Mouse (Mus musculus): Measurements from ENCODE around the gene Plxnb2.

Plxnb2 gene

DNA sequence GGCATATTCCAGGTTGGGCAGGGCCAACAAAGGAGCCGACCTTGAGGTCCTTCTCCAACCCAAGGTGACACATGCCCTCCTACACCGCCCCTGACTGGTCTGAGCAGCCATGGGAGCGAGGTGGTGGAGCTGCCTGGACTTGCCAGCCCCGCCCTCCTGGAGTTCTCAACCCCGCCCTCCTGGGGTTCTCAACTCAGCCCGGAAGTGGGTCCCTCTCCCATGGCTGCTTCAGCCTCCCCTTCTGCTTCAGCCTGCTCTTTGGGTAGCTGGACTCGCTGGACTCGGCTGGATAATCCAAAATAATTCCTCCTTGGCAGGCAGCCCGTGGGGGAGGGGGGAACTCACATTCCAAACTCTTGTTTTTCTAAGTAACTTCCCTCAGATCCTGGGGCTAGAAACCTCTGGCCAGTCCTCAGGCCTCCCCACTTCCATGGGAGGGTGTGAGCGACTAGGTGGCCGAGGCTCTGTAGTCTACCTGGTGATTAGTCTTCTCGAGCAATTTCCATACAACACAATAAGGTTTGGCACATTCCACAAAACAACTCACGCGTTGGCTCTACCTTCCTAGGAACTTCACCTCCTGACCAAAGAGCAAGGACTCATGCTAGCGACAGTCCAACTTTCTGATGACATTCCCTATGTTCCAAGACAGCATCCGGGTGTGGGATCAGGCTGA lies 1.5 kb downstream of the Plxnb2 start:
- peak; percentile 24 for DNase-seq (ENCODE audit: low read depth)

DNA sequence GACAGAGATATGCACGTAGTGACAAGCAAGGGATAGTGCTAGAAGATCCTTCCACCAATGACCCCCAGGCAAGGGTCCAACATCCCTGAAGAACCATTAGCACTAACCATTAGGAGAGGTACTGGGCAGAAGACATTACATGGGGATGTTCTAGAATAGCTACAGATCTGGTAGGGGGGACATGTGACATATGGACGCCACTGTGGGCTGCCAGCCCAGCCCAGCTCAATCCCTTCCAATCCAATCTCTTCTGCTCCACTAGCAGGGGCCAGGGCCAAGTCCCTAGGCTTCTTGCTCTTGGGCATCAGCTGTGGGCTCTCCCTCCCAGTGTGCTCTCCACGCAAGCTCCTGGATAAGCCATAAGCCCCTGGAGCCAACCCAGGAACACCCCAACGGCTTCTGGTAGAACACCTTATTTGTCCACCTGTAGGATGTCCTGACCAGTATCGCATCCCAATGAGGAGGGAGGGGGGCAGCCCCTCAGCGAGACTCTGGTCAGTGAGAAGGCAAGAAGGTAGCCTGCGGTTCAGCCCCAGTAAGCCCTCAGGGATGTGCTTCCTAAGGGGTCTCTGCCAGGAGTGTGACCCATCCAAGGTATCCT lies 2.2 kb downstream of the Plxnb2 start:
- DNase-seq (ENCODE audit: low read depth) = no peak

GRCm38 (mm10) chr15:89177576-89178259 lies 2.9 kb downstream of the Plxnb2 start:
- DNase-seq (ENCODE audit: low read depth) = no peak

GRCm38 (mm10) chr15:89177121-89177520 lies 3.5 kb downstream of the Plxnb2 start:
- DNase-seq (ENCODE audit: low read depth) = no peak

DNA sequence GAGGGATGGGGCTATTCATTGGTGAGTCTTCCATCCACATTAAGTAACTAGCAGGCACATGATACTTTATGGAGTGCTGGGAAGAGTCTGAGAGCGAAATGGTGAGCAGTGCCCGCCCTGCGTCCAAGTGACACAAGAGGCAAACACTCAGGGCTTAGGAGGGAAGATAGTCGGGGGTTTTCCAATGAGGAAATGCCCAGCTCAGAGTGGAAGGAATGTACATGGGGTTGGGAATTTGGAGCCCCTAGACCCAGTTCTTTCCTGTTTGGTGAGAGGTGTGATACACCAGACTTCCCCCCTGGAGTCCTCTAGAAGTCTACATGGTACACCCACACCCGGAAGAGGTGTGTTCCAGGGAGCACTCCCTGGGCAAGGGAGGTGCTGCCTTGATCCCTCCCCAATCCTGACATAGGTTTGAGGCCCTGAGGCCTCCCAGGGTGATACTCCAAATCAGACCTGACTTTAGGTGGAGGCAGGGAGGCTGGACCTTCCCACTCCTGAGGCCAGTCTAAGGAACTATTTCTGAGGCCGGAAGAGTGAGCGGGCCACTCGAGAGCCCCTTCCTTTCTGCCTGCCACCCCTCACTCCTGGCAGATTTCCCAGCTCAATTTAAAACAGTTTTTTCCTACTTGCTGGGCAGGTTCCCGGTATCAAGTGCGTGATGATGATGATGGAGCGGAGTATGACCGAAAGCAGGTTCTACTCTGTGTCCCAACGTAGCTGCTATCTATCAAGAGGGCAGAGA lies 5.0 kb downstream of the Plxnb2 start:
- no peak for DNase-seq (ENCODE audit: low read depth)

DNA sequence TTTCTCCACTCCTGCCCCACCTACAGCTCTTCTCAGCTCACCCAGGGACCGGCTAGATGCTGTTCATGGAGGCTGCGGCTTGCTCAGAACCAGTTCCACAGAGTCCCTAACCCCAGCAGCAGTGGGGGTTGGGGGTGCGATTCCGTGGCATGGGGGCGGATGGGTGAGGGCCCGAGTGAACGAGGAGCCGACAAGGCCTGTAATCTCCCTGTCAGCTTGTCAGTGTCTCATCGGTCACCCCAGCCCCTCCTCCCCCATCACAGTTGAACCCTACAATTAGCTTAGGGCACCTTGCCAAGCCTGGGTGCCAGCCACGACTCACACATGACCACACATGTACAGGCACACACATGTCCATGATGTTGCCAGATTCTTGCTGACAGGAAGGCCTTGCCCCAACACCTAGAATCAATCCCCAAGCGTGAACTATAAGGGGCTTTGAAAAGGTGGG lies 5.7 kb downstream of the Plxnb2 start:
- no peak for DNase-seq (ENCODE audit: low read depth)

DNA sequence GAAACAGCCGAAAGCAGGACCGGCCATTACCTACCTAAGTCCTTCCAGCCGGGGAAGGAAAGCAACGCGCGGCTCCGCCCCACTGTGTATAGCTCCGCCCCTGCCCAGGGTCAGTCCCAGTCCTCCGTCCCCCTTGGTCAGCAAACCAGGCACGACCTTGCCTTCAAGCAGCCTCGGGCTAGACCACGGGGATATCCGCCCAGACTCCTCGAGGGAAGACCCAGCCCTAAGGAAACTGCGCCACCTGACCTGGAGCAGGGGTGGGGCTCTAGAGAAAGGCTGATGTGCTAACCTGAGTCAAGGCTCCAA lies 6.7 kb downstream of the Plxnb2 start:
- DNase-seq (ENCODE audit: low read depth) = no peak

DNA sequence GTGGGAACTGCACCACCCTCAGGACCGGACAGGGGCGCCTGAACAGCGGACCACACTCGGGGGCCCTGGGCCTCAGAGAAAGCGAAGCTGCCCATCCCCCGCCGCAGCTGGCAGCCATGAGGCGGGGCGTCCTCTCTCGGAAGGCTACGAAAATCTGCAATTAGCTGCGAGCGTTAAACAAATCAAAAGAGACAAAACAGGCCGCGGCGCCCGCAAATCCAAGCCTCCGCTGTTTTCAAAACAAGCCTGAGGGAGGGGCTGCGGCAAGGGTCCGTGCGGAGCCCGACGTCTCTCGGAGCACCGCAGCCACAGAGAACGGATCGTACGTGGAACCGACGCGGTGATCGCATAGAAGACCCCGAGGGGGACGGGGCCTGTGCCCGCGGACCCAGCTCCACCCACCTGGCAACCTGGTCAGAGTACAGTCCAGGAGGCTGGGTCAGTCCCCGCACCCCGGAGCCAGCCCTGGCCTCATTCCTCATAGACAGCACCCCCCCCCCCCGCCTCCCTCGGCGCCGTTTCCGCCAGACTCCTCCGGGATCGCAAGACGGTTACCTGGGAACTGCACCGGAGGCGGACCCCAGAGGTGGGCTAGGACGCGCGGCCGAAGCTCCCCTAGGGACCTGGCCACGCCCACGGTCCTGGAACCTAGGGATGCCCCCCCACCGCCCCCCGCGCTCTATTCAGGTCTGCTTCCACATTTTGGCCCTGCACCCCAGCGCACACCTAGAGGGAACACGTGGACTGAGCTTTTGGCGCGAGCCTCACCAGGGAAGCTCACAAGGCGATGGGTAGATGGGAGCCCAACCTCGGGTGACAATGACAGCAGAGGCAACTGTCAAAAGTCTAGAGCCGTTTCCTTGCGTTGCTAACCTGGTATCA lies 7.3 kb downstream of the Plxnb2 start:
- DNase-seq (ENCODE audit: low read depth) = peak; percentile 46

- DNase-seq (ENCODE audit: low read depth) = no peak
These were observed 8.2 kb downstream of the Plxnb2 start for GRCm38 (mm10) chr15:89172276-89172935.

DNA sequence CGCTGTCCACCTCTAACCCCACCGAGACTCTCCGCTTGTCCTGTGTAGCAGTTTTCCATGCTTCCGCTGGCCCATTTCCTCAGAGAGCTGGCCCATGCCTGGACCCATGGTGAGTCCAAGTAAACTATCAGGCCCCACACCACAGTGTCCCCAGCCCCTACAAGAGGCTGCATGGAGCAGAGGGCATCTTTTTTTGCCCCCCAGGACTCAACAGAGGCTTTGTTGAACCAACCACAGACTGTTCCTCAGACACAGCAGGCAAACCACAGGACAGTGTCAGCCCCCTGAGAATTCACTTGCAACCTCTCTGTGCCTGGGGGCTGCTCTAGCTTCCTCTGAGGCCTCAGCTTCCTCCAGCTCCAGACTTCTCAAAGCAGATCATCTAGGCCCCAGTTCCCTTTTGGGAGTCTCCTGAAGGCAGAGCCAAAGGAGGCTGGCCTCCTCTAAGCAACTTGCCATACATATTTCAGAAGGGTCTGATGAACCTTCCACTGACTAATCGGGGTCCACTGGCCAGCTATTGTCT lies 9.0 kb downstream of the Plxnb2 start:
- no peak for DNase-seq (ENCODE audit: low read depth)

DNA sequence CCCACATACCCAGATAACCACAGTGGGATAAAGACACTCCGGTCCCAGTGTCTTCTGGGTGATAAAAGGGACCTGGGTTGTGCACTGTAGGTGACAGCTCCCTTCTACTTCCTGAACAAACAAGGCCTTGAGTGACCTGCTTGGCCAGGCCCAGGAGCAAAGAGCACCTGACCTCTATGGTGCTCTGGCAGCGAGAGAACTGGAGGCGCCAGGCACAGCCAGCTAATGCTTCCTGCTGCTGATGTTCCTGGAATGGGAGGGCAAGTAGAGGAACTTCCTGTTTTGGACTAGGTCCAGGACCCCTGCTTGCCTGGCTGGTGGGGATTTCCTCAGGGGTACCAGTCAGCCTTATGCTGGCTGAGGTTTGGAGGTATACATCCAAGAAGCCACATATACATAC lies 10.5 kb downstream of the Plxnb2 start:
- no peak for DNase-seq (ENCODE audit: low read depth)

- no peak for DNase-seq (ENCODE audit: low read depth)
These were observed 11.2 kb downstream of the Plxnb2 start for GRCm38 (mm10) chr15:89169431-89169830.

DNA sequence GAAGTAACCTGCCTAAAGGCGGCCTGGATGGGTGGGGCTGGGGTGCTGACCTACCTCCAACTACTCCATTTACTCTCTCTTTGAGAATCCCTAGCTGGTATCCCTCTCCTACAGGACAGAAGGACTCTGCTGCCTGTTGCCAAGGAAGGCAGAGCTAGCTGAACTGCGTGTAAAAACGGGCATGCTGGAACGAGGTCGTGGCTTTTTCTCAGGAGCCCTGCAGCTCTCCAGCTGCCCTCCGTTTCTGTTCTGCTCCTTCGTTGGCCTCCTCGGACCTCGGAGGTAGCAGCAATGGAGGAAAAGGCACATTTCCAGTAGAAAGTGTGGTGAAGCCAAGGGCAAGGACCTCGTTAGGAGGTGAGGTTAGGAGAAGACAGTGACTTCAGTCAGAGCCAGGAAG lies 11.7 kb downstream of the Plxnb2 start:
- no peak for DNase-seq (ENCODE audit: low read depth)

DNA sequence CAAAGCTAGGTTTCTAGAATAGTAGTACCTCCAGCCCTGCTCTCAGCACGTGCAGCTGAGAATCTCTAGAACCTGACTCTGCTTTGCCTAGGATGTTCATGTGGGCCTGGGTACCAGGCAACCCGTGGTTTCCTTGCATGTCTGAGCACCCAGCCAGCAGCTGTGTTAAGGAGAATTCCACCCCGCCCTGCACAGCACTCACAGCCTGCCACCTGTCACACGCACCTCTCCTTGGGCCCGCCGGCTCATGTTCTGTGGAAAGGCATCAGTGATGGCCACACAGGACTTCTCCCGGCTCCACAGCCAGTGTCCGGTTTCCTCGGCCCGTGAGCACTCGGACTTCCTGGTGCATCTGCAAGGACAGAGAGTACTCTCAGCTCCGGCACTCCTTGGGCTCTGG lies 15.1 kb downstream of the Plxnb2 start:
- no peak for DNase-seq (ENCODE audit: low read depth)

DNA sequence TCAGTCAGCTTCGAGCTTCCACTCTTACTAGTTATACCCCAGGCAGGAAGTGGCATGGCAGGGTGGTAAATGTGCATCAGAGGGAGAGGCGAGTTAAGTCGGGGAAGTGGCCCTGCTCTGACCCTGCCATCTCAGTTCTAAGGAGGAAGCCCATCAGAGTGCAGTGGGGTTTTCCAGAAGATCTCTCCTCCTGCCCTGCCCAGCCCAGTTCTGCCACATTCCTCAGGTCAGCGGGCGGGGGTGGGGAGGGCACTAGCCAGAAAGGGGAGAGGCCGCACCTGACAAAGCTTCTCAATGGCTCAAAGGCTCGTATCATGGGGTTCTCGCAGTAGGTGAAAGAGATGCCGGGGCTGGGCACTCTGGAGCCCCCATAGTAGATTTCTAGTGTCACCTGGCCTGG lies 19.2 kb downstream of the Plxnb2 start:
- no peak for DNase-seq (ENCODE audit: low read depth)

GRCm38 (mm10) chr15:89158516-89158915 lies 22.1 kb downstream of the Plxnb2 start:
- DNase-seq (ENCODE audit: low read depth) = no peak

DNA sequence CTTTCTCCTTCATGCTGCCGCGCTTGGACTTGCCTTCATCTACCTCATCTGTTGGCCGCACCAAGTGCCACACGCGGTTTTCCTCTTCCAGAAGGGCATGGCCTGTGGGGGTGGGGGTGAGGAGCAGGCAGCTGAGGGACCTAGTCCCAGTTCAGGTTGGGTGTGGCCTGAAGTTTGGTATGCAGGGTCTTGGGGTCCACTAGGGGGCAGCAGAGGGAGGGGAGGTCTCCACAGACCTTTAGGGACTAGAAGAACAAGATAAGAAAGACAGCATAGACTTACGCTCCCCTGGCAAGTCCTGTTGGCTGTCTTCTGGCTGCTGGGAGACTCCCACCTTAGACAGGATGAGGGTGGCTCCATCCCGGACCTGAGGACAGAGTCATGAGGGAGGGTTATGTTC lies 22.6 kb downstream of the Plxnb2 start:
- DNase-seq (ENCODE audit: low read depth) = peak; percentile 87

DNA sequence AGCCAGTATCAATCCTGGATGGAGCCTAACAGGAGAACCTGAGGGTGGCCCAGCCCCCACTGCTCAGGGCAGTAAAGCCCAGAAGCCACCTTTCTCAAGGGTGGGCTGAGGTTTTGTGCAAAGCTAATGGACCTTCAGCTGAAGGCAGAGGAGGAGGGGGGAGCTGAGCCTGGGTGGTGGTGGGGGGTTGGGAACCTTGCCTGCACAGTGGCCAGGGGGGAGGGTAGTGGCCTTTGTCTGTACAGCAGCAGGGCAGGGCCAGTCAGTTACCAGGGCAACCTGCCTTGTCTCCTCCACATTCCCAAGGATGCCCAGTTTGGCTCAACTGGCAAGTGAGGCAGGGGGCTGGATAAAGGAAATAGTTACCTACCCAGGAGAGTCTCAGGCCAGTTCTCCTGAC lies 28.3 kb downstream of the Plxnb2 start:
- DNase-seq (ENCODE audit: low read depth) = no peak

DNA sequence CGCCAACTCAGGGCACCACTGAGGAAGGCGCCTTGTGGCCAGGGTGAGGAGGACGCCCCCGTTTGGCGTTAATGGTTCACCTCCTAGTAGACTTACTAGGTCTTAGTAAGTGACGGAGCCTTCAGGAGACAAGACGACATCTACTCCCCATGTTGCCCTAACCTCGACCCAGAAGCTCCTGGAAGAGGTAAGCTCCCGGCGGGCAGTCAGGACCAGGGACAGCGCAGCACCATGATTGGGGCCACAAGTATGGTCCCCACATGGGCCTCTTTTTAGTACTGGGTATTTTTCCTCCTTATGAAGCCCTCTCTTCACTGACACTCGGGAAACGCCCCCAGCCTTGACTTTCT lies 30.6 kb downstream of the Plxnb2 start:
- no peak for DNase-seq (ENCODE audit: low read depth)

GRCm38 (mm10) chr15:89149271-89150040 lies 31.1 kb downstream of the Plxnb2 start, which contains the start of gene Mapk11:
Gene Mapk11 (minus strand): TSS chr15:89149628.
- DNase-seq (ENCODE audit: low read depth) = peak; percentile 87

Measured in induced T-regulatory cell, adult 2 months (primary cell).